Mouse (Mus musculus) gastrocnemius, postnatal 25 days (tissue): ENCODE results near the gene Plekhm3. TPM values are rescaled to one million over a fixed set of nuclear protein-coding genes. Genes with fewer than 3 reads are reported as not detected.

Experiments
- DNase-seq: peaks from one replicate; pipeline ENCODE4 v3.0.0; 2022
- total RNA-seq, 2 experiments: library from RNA; stranded (reverse); gene quantifications; 1 replicate in 1 of 2; 2 replicates in 1 of 2; pipeline ENCODE4 v1.2.3; 2021

The Plekhm3 gene
- total RNA-seq, 2 experiments from 2014 or later = 5.2 to 5.7 TPM

DNA sequence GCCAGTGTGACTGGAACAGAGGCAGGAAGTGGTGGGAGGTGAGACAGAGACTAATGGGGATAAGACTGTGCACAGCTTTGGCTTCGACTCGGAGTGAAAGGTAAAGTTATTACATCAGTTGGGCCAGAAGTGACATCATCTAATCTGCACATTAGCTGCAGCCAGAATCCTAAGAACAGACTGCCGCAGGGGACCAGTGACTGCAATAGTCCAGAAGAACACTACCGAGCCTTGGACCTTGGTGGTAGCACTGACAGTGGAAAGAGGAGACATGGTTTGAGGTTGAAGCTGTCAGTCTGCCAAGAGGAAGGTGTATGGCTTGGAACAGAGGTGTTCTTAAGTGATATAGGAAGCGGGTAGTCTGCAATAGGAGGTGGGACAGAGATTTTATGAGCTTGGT lies 80.9 kb downstream of the Plekhm3 start:
- no peak for DNase-seq

DNA sequence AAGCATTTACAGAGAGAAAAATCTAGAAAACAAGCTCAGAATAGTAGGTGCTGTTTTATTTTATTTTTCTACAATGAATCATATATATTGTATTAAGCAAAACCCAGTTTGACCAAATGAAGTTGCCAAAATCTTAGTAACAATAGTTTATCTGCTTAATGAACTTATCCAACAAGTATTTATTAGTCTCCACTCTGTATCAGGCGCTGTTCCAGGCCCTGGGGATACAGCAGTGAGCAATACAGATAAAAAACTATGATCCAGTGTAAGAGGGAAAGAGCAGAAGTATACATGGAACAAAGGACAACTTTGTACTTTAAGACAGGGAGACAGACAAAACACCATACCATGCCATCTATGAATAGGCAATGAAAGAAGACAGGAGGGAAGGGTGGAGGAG lies 81.5 kb downstream of the Plekhm3 start:
- no peak for DNase-seq

DNA sequence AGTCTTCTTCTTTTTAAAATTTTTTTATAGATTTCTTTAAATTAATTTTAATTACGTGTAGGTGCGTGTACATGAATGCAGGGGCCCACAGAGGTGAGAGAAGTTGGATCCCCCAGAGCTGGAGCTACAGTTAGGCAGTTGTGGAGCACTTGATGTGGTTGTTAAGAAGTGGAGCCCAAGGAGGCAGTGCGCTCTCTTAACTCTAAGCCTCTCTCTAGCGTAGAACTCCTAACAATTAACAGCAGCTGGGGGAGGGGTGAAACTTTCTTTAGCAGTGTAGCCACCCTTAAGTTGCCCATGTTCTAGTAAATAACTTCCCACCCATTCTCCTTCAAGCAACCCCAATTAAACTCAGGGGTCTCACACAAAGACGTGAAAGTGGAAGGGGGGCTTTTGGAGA lies 84.7 kb downstream of the Plekhm3 start:
- no peak for DNase-seq

DNA sequence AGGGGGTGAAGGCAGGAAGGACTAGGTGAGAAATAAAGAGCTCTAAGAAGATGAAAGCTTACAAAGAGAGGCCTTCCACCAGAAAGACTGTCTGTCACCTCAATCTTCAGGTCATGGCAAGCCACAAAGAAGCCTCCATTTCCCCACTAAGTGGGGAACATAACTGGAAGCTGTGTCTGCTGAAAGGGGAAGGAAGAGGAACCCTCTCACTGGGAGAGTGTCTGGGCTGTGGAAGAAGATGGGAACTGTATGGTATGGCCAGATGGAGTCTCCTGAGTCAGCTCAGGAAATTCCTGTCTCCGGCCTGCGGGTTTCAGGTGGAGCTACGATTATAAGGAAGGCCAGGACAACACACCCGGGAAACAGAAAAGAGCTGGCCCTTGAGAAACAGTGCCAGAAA lies 88.9 kb downstream of the Plekhm3 start:
- DNase-seq = no peak

DNA sequence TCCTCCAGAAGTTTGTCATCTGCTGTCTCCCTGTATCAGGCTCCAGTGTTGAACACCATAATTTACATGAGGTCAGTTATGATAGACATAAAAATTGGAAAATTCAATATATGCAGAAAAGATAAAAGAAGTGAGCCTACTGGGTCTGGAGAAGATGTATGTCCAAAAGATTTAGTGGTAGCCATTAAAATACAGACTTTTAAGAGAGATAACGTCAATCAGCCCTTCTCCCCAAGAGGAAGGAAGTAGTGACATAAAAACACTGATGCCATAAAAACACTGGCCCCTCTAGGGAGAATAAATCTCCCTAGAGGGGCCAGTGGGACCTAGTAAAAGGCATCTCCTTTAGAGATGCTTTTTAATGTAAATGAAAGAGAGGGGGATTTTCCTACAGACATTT lies 90.5 kb downstream of the Plekhm3 start:
- DNase-seq = no peak

DNA sequence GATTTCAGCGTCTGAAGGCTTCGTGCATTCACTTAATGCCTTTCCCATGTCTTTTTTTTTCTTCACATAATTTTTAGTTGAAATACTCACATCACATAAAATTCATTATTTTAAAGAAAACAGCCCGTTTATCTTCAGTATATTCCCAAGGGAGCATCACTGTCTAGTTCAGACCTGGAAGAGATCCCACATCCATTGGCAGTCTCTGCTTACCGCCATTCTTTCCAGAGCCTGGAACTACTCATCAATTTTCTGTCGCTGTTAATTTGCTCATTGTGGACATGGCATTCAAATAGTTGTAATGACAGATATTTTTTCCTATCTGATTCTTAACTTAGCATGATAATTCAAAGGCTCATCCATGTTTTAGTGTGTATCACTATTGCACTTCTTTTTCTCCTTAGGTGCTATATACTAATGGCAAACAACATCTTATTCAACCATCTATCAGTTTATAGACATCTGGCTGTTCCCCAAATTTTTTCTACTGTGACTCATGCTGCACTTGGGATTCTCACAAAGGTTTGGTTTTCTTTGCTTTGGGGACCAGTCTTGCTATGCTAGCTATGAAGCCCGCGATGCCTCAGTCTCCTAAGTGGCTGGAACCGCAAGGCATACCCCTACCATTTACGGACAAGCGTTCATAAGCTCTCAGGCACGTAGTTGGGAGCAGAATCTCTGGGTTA lies 96.2 kb downstream of the Plekhm3 start:
- no peak for DNase-seq

DNA sequence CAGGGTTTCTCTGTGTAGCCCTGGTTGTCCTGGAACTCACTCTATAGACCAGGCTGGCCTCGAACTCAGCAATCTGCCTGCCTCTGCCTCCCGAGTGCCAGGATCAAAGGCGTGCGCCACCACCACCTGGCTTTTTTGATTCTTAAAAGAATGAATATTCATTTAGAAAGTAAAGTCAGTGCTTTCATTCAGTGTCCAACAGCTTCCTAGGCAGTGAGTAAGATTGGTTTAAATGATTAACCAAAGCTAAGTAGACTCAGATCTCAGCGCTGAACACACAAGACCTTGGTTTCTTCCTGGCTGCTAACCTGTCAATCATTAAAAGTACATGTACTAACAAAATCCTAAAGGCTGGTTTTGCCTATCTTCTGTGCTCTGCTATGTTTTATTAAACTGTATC lies 96.8 kb downstream of the Plekhm3 start:
- DNase-seq = no peak

DNA sequence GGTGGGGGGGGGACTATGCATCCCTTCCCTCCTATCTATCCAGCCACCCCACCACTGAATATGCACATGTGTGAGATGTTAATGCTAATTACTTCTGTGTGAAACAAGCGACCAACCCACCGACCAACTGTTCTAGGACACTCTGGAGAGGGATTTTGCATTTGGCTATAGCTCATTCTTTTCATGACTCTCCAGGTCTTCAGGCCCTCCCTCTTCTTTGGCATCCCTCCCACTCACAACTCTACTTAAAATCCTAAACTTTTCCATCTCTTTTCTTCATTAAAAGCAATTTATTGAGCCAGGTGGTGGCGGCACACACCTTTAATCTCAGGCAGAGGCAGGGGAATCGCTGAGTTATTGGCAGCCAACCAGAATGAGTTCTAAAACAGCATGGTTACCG lies 101.8 kb downstream of the Plekhm3 start:
- DNase-seq = no peak

DNA sequence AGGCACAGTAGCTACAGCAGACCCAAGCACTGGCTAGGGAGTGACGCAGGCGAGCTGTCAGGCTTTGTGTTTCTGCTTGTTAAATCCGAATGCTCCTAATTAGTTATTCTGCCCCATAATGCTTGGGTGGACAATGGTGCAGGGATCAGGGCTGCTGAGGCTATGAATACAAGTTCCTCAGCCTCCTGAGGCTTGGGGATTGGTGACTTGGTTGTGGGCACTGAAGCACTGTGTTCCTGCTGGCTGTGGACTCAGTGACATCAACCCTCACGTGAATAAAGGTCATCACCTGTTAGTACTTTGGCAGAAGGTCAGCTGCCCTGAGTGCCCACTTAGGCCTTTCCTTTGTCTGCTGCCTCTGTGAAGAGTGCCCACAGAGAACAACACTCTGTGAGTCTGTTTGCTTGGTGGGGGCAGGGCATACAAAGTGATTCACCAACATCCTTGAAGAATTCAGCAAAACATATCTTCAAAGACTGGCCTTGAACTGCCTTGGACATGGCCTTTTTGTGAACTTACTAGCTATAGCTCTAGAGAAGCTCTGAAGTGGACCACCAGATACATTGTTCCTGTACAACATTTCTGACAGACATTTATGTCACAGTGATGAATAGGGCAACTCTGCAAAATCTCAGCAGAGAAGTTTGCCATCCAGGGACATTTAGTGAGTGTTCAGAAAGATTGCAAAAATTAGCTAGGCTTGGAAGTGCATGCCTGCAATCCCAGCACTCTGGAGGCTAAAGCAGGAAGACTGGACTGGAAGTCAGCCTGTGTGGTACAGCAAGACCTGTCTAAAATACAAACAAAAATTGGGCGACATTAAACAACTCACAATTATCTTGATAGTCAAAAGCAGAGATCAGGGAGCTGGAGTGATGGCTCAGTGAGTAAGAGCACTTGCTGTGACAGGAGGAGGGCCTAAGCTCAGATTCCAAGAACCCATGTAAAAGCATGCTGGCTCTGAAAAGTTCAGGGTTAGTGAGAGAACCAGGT lies 102.6 kb downstream of the Plekhm3 start:
- DNase-seq = no peak

DNA sequence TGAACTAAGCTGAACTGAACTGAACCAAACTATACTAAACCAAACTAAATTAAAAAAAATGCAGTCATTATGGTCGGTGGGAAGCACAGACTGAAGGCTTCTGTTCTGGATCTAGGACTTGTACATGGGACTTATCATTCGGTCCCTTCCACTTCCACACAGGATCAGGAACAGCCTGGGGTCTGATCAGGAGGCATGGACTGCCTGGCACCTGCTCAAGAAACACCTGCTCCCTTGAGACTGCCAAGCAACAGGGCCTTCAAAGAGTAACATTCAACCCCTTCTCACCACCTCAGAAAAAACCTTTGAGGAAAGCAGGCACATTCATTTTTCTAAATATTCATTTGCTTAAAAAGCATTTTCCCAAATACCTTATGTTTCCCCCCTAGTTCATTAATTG lies 103.4 kb downstream of the Plekhm3 start:
- no peak for DNase-seq

DNA sequence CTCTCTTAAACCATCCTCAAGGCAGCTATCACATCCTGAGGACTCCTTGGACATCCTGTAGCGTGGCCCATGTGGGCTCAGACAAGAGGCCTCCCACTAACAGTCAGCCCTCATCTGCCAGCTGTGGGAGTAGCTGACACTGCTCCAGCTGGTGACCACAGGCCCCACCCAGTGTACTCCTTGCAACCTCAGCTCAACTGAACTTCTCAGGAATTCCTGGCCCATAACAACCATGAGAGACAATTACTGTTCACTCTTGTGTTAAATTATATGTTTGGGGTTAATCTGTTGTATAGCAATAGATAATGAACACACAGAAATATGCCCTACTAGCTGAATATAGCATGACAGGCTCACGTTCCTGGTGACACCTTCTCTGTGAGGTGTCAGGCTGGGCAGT lies 104.4 kb downstream of the Plekhm3 start:
- DNase-seq = no peak

DNA sequence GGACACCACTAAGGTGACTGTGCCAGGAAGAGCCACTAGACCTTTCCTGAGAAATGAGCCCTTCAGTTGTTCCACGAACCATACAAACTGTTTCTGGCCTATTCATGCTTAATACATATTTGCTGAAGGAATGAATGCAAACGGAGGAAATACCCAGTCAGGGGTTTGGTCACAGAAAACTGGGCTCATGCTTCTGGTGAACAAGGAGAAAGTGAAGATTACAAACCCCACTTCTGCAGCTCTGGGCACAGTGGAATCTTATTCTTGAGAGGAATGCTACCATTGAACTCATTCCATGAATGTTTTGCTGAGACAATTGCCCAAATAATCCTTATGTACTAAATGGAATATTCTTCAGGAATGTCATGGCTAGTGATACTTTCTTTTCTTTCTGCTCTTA lies 106.3 kb downstream of the Plekhm3 start:
- no peak for DNase-seq

DNA sequence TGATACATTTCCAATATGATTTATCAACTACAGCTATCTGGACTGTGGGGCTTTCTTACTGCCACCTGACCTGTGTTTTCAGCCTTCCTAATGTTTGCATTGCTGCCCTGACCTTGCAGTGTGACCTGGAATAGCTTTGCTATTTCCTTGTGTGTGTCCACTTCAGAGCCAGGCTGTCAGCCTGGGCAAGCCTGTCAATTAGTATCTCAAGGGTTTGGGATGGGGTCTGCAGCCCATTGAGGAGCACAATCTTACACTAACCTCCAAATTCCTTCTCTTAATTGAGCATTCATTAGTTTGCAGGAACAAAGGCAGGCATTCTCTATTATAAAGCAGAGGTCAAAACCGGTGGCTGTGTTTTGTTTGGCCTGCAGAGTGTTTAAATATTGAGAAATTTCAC lies 107.6 kb downstream of the Plekhm3 start:
- DNase-seq = no peak

DNA sequence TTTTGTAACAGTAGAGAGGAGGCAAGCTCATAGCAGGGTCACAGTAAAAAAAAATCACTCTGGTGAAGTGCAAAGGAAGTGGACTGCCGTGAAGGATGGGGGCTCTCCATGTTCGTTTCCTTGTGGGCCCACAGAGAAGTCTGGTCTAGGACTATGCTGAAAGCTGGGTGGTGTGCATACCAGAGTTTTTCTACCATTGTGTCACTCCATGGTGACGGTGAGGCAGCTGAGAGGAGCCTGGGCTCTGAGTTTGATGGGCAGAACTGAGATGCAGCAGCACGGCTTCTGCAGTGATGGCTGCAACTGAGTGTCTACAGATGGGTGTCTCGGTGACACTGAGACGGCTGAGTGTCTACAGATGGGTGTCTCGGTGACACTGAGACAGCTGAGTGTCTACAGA lies 108.5 kb downstream of the Plekhm3 start:
- DNase-seq = no peak

DNA sequence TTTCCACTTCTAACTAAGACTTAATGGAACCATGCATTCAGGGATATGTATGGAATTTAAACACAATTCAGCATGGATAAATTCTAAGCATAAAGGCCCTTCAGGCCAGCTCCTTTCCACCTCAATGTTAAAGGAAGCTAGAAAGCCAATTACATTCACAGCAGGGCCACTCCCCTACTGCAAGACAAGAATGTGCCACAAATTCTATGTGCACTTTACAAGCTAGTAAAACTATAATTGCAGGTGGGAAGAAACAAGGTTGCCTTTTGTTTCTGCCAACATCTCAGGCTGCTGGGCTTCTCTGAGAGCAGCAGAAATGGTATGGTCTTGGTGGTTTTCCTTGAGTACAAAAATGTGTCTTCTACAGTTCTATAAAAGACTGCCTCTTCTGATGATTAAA lies 109.1 kb downstream of the Plekhm3 start:
- no peak for DNase-seq

DNA sequence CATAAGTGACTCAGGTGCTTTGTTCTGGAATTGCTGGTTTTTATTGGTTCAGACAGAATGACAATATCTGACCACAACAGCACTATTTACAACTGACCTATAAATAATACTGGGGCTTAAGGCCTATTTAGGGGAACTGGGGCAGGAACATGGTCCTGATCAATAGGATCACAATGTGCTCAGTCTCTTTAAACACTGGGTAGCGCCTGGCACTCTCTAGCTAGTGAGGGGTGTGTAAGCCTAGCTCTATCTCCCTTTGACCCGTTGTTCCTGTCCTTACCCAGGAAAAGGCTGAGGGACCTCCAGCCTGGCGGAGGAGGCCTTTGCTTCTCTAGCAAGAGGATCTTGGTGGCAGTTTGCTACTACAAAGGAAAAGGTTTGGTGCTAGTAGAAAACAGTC lies 111.6 kb downstream of the Plekhm3 start:
- DNase-seq = no peak

DNA sequence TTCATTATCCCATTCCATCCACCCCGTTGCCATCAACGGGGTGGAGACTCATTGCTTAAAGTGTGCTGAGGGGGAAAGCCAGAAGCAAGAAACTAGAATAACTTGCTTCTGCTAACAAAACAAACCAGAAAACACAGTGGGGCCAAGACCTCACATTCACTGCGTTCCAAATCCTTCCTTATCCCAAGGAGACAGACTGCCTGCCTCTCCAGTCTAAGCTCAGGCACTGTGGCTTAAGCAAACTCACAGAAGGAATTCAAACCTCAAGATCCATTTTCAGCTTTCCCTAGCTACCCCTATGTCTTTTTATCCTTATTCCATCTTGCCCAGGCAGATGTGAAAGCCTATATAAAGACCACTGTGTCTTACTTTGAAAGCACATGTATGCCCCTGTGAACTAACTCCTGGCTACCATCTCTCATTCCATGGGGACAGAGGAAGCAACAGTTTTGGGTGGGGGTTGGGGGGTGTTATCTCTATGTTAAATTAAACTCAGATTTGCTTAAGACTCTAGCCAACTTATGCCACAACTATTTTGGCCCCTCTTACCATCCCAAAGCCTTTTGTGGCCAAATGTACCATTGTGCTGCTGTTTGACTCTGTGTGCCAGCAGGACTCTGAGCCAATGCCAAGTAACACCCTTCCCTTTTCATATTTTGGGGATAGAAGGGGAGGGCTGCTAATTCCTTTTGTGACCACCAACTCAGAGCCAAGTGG lies 112.6 kb downstream of the Plekhm3 start:
- DNase-seq = no peak

DNA sequence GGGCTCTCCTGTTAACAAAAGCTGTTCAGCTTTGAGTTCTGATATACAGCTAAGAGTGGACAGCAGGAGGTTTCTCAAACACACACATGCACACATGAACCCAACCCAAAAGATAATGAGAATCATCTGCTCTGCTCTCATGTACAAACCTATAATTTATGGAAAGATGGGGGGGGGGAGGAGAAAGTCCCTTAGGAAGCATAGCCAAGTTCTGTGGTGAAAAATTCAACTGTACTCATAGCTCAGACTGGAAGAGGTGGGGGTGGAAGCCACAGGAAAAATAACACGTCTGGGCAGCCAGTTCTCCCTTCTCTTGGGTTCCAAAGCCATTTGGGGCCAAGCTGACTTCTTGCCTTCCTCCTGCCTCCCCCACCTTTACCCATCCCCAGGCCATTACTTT lies 115.7 kb downstream of the Plekhm3 start:
- DNase-seq = no peak

DNA sequence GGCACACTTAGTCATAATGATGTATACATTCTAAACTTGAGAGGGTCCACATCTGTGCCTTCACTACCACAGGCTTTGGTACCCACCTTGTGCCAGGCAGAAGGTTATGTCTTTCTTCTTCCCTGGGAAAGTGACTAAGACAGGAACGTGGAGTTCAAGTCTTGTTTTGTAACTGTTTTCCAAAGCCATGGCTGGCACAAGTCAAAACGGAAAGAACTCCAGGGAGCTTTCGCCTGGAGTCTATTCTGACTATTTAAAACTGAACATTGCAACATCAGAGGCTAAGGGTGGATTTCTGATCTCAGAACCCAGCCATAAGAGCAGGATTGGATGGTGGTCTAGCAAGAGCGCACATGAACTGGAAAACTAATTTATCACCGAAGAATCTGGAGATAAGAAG lies 120.0 kb downstream of the Plekhm3 start:
- no peak for DNase-seq

DNA sequence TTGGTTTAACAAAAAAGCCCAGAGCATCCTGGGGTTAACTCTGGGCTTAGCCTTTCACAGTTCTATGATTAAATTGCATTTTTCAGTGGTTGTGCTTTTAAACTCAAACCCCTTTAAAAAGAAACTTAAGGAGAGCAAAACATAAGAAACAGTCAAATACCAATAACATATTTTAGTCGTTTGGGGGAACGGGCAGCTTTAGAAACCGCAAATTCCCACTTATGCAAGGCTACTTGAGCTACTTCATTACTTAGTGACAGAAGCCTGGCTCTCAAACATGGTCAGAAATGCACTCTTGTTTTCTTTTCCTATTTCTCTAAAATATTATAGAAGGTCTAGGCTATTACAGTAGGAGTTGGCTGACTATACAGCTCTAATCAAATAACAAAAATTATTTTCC lies 120.5 kb downstream of the Plekhm3 start:
- no peak for DNase-seq

DNA sequence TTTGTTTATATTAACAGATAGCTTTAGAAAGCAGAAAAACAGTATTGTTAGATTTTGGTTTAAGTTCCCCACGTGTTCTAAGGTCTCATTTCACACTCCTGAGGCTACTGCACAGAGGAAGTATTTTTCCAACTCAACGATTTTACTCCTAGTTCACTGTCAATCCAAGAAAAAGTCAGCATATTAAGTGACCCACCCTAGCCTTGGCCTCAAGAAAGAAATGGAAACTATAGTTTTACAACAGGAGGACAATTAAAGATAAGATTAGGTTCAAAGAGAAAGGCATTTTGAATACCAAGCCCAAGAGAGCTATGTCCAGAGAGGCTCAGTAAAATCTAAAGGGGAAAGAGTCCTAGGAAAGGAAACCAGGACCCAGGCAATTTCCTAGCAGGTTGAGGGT lies 125.1 kb downstream of the Plekhm3 start:
- no peak for DNase-seq

DNA sequence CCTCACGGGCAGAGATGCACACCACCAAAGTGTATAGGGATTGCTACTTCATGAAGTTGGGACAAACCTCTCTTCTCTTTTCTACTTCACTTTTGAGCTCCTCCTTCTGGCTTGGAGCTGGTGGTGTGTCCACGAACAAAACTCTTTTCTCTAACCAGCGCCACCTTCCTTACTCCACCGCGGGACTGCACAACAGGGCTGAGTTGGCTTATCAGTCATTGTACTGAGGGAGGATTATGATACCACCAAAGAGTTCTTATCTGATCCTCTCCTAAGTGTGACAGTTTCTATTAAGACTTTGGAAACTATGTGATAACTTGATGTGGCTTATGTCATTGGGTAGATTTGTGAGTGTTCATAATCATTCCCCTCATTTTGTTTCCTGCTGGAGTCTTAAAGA lies 129.2 kb downstream of the Plekhm3 start:
- no peak for DNase-seq
